Comparison of ENCODE assay signal across 29 mouse cellular contexts in genomic region chr11:48845244-48845815, GRCm38 (mm10). TPM values are rescaled to one million over a fixed set of nuclear protein-coding genes. Genes with fewer than 3 reads are reported as not detected.
DNase-seq lines count a peak whose midpoint lies in the region; ATAC-seq and TF ChIP-seq lines count a peak whose summit lies in the region.
"Had no signal": no experiment of that assay in that cellular context is flagged by ENCODE, and none has a peak within 500 bp of the region (broad histone marks: within the 10 kb centered on the region; RNA-seq: fewer than 3 reads in every experiment).

No protein-coding gene starts in this region.

- peaks cover 25% of the 10 kb centered on the region for H3K27me3 ChIP-seq in heart, embryonic 12.5 days (replicated peaks)
- no peaks in the 10 kb centered on the region for H3K27me3 ChIP-seq in lung, embryonic 14.5 days (ENCODE audit: insufficient read depth, low read length)
- no peaks in the 10 kb centered on the region for H3K27me3 ChIP-seq in lung, postnatal 0 days (replicated peaks; ENCODE audit: insufficient read depth, low read length)
- H3K27me3 ChIP-seq in CH12.LX (replicated peaks), result no peaks in the 10 kb centered on the region
- peaks cover 44% of the 10 kb centered on the region for H3K27me3 ChIP-seq in limb, embryonic 10.5 days (ENCODE audit: low read depth, poor library complexity, severe bottlenecking)
- H3K27me3 ChIP-seq in liver, embryonic 11.5 days (replicated peaks; ENCODE audit: control insufficient read depth, insufficient read depth, low read length), result peaks cover 8% of the 10 kb centered on the region

- no peaks in the 10 kb centered on the region for H3K36me3 ChIP-seq in heart, embryonic 12.5 days
- no peaks in the 10 kb centered on the region for H3K36me3 ChIP-seq in lung, embryonic 14.5 days (ENCODE audit: insufficient read depth)
- H3K36me3 ChIP-seq in lung, postnatal 0 days (ENCODE audit: insufficient read depth, low read length), result no peaks in the 10 kb centered on the region
- peaks cover 28 to 37% of the 10 kb centered on the region in 2 experiments for H3K36me3 ChIP-seq in CH12.LX (replicated peaks in 1 of 2; ENCODE audit: control insufficient read depth in 1 of 2, insufficient read depth in 1 of 2, low read length in 1 of 2)
- H3K36me3 ChIP-seq in limb, embryonic 10.5 days, result no peaks in the 10 kb centered on the region
- H3K36me3 ChIP-seq in liver, embryonic 11.5 days (ENCODE audit: control insufficient read depth, insufficient read depth, low read length), result no peaks in the 10 kb centered on the region
- H3K36me3 ChIP-seq: embryonic facial prominence, embryonic 10.5 days; embryonic facial prominence, embryonic 15.5 days; forebrain, embryonic 12.5 days; G1E; heart, embryonic 10.5 days; liver, embryonic 15.5 days; lung, embryonic 15.5 days; midbrain, embryonic 12.5 days; neural tube, embryonic 13.5 days had no signal

- no peak overlapping the region for H3K27ac ChIP-seq in heart, embryonic 12.5 days (ENCODE audit: poor library complexity, severe bottlenecking)
- no peak overlapping the region for H3K27ac ChIP-seq in lung, embryonic 14.5 days (ENCODE audit: low read depth)
- no peak overlapping the region for H3K27ac ChIP-seq in lung, postnatal 0 days (ENCODE audit: low read length)
- 0 out of 2 replicates have a peak overlapping the region, but pooled peaks have one; percentile 6 for H3K27ac ChIP-seq in CH12.LX (ENCODE audit: insufficient read depth, low read depth)
- H3K27ac ChIP-seq in limb, embryonic 10.5 days, result no peak overlapping the region
- no peak overlapping the region for H3K27ac ChIP-seq in liver, embryonic 11.5 days (ENCODE audit: low read depth, low read length)
- H3K27ac ChIP-seq: embryonic facial prominence, embryonic 10.5 days; embryonic facial prominence, embryonic 15.5 days; forebrain, embryonic 12.5 days; heart, embryonic 10.5 days; hindbrain, embryonic 14.5 days; layer of hippocampus, adult 2 months; left cerebral cortex, adult 2 months; liver, embryonic 15.5 days; lung, embryonic 15.5 days; midbrain, embryonic 12.5 days; neural tube, embryonic 13.5 days had no signal

- H3K79me2 ChIP-seq in CH12.LX (replicated peaks; ENCODE audit: control insufficient read depth, extremely low read depth, insufficient read depth, poor library complexity, severe bottlenecking), result no peaks in the 10 kb centered on the region

- H3K9ac ChIP-seq in heart, embryonic 12.5 days, result no peak overlapping the region
- H3K9ac ChIP-seq in lung, embryonic 14.5 days, result no peak overlapping the region
- H3K9ac ChIP-seq in lung, postnatal 0 days (replicated peaks; ENCODE audit: low read depth), result no peak overlapping the region
- no peak overlapping the region for H3K9ac ChIP-seq in CH12.LX (ENCODE audit: insufficient read depth, low read depth)
- no peak overlapping the region for H3K9ac ChIP-seq in liver, embryonic 11.5 days (ENCODE audit: low read depth, low read length)
- H3K9ac ChIP-seq: embryonic facial prominence, embryonic 15.5 days; forebrain, embryonic 12.5 days; hindbrain, embryonic 14.5 days; liver, embryonic 15.5 days; lung, embryonic 15.5 days; midbrain, embryonic 12.5 days; neural tube, embryonic 13.5 days had no signal

- TF ChIP-seq POLR2A in CH12.LX (IDR thresholded peaks at IDR 0.05; ENCODE audit: low read depth, low read length), result no peak

- no peak for TF ChIP-seq EP300 in lung, postnatal 0 days (IDR thresholded peaks at IDR 0.05)
- TF ChIP-seq EP300 in CH12.LX (IDR thresholded peaks at IDR 0.05; ENCODE audit: low read length), result no peak

- no peaks in the 10 kb centered on the region for H3K9me3 ChIP-seq in heart, embryonic 12.5 days (replicated peaks)
- no peaks in the 10 kb centered on the region for H3K9me3 ChIP-seq in lung, embryonic 14.5 days (ENCODE audit: low read depth, low read length)
- H3K9me3 ChIP-seq in lung, postnatal 0 days (ENCODE audit: low read length), result no peaks in the 10 kb centered on the region
- no peaks in the 10 kb centered on the region for H3K9me3 ChIP-seq in CH12.LX (replicated peaks; ENCODE audit: low read length)
- no peaks in the 10 kb centered on the region for H3K9me3 ChIP-seq in limb, embryonic 10.5 days (replicated peaks)
- H3K9me3 ChIP-seq in liver, embryonic 11.5 days (ENCODE audit: control insufficient read depth, low read length), result no peaks in the 10 kb centered on the region
- H3K9me3 ChIP-seq: embryonic facial prominence, embryonic 10.5 days; embryonic facial prominence, embryonic 15.5 days; forebrain, embryonic 12.5 days; G1E; heart, embryonic 10.5 days; liver, embryonic 15.5 days; lung, embryonic 15.5 days; midbrain, embryonic 12.5 days; neural tube, embryonic 13.5 days had no signal

- in situ Hi-C loops in CH12.LX (cut with MboI; ENCODE audit: low pct_ligation_motif_present, low pct_unique_long_range_greater_than_20kb, low sequenced_read_pairs), result no loop called here

- dilution Hi-C loops in CH12.LX (cut with MboI; ENCODE audit: extremely low pct_ligation_motif_present, extremely low pct_unique_long_range_greater_than_20kb, low sequenced_read_pairs), result no loop called here

- no peak overlapping the region for H3K4me3 ChIP-seq in heart, embryonic 12.5 days
- no peak overlapping the region for H3K4me3 ChIP-seq in lung, embryonic 14.5 days (ENCODE audit: low read depth, low read length)
- H3K4me3 ChIP-seq in lung, postnatal 0 days (ENCODE audit: low read depth, low read length), result no peak overlapping the region
- H3K4me3 ChIP-seq in CH12.LX (replicated peaks in 1 of 3; ENCODE audit: low read depth in 2 of 3, low read length in 2 of 3, poor library complexity in 1 of 3), result peak overlapping the region in 1 of 3 experiments; percentile 3
- H3K4me3 ChIP-seq in limb, embryonic 10.5 days, result 0 out of 2 replicates have a peak overlapping the region, but pooled peaks have one; percentile 0
- no peak overlapping the region for H3K4me3 ChIP-seq in liver, embryonic 11.5 days (ENCODE audit: low read depth, low read length)
- H3K4me3 ChIP-seq: embryonic facial prominence, embryonic 10.5 days; embryonic facial prominence, embryonic 15.5 days; forebrain, embryonic 12.5 days; heart, embryonic 10.5 days; layer of hippocampus, adult 2 months; left cerebral cortex, adult 2 months; liver, embryonic 15.5 days; lung, embryonic 15.5 days; midbrain, embryonic 12.5 days; neural tube, embryonic 13.5 days had no signal

- 31% methylated on average over 13 of the region's 13 CpGs for WGBS in heart, embryonic 12.5 days
- 15% methylated on average over 13 of the region's 13 CpGs for WGBS in lung, embryonic 14.5 days
- WGBS in lung, postnatal 0 days, result 21% methylated on average over 13 of the region's 13 CpGs
- WGBS in limb, embryonic 10.5 days, result 27% methylated on average over 13 of the region's 13 CpGs
- 39% methylated on average over 13 of the region's 13 CpGs for WGBS in liver, embryonic 11.5 days

- no peak for DNase-seq in heart, adult 18-20 months
- no peak for DNase-seq in lung, embryonic 14.5 days
- DNase-seq in lung, postnatal 0 days (ENCODE audit: low spot score), result no peak
- DNase-seq in CH12.LX (ENCODE audit: extremely low read depth), result peak; percentile 65
- no peak for DNase-seq in limb, embryonic 10.5 days (ENCODE audit: low spot score)
- no peak for DNase-seq in liver, embryonic 11.5 days (ENCODE audit: low spot score)
- DNase-seq: adrenal gland, postnatal 10 days; cerebellum, adult 8-10 months; cerebellum, postnatal 25 days; kidney, postnatal 14 days; left cerebral cortex, postnatal 4 days; liver; lung, postnatal 36 days; thymus, adult 2 months; thymus, postnatal 36 days had no signal

- peak overlapping the region; percentile 17; the same call in 1 of the 2 replicates for H3K4me2 ChIP-seq in heart, embryonic 12.5 days
- 0 out of 2 replicates have a peak overlapping the region, but pooled peaks have one; percentile 16 for H3K4me2 ChIP-seq in lung, embryonic 14.5 days
- H3K4me2 ChIP-seq in lung, postnatal 0 days (replicated peaks; ENCODE audit: low read depth, low read length), result no peak overlapping the region
- no peak overlapping the region for H3K4me2 ChIP-seq in CH12.LX (ENCODE audit: insufficient read depth, low read depth, poor library complexity, severe bottlenecking)
- H3K4me2 ChIP-seq in liver, embryonic 11.5 days, result no peak overlapping the region
- H3K4me2 ChIP-seq: embryonic facial prominence, embryonic 15.5 days; forebrain, embryonic 12.5 days; hindbrain, embryonic 14.5 days; liver, embryonic 15.5 days; lung, embryonic 15.5 days; midbrain, embryonic 12.5 days; neural tube, embryonic 13.5 days had no signal

- no peak for TF ChIP-seq CTCF in lung, embryonic 14.5 days (IDR thresholded peaks at IDR 0.05; ENCODE audit: low read depth)
- TF ChIP-seq CTCF in lung, postnatal 0 days (IDR thresholded peaks at IDR 0.05), result no peak
- TF ChIP-seq CTCF in CH12.LX (conservative IDR thresholded peaks at IDR 0.05 in 1 of 2, IDR thresholded peaks at IDR 0.05 in 1 of 2; ENCODE audit: low read depth in 2 of 2, low read length in 2 of 2), result no peak

- no peaks in the 10 kb centered on the region for H3K4me1 ChIP-seq in heart, embryonic 12.5 days (replicated peaks)
- no peaks in the 10 kb centered on the region for H3K4me1 ChIP-seq in lung, embryonic 14.5 days (ENCODE audit: insufficient read depth)
- no peaks in the 10 kb centered on the region for H3K4me1 ChIP-seq in lung, postnatal 0 days (ENCODE audit: insufficient read depth, low read depth, low read length)
- H3K4me1 ChIP-seq in CH12.LX (ENCODE audit: control insufficient read depth in 1 of 2, insufficient read depth in 2 of 2), result peaks cover 21 to 67% of the 10 kb centered on the region in 2 experiments
- H3K4me1 ChIP-seq in limb, embryonic 10.5 days, result 0 out of 2 replicates have a peak, but pooled peaks cover 3% of the 10 kb centered on the region
- H3K4me1 ChIP-seq in liver, embryonic 11.5 days (replicated peaks; ENCODE audit: control insufficient read depth, insufficient read depth, low read length), result 0 out of 2 replicates have a peak, but pooled peaks cover 3% of the 10 kb centered on the region
- H3K4me1 ChIP-seq: embryonic facial prominence, embryonic 10.5 days; embryonic facial prominence, embryonic 15.5 days; forebrain, embryonic 12.5 days; liver, embryonic 15.5 days; midbrain, embryonic 12.5 days; neural tube, embryonic 13.5 days had no signal

- no peak for ATAC-seq in heart, embryonic 12.5 days (ENCODE audit: insufficient number of reproducible peaks, low FRiP score)
- ATAC-seq in lung, embryonic 14.5 days (ENCODE audit: insufficient read depth), result no peak
- ATAC-seq in lung, postnatal 0 days, result no peak
- ATAC-seq in liver, embryonic 11.5 days (replicated peaks; ENCODE audit: low FRiP score), result no peak
- ATAC-seq: intestine, postnatal 0 days had no signal

- TF ChIP-seq RAD21 in CH12.LX (IDR thresholded peaks at IDR 0.05; ENCODE audit: low read depth, low read length), result no peak

RNA-seq across cellular contexts. Expression of gene Gm12184, which starts 18.9 kb away (rescaled TPM):
- polyA plus RNA-seq in heart, embryonic 12.5 days (2016; fragmentation: Nextera tagmentation; extraction: Ambion mirVana), result 3.3 and 5.3 TPM in 2 replicates
- total RNA-seq in heart, adult 18-20 months (2021), result 1 to 10 TPM; 2.4 to 2.8 TPM
- polyA plus RNA-seq in lung, embryonic 14.5 days (2014; fragmentation: Nextera tagmentation; extraction: Ambion mirVana), result 11.3 and 11.8 TPM in 2 replicates
- 4.4 and 5.5 TPM in 2 replicates for polyA plus RNA-seq in lung, postnatal 0 days (2015; fragmentation: Nextera tagmentation; extraction: Ambion mirVana)
- total RNA-seq in CH12.LX (2012; rRNA removed), result 6.8 and 7.1 TPM in 2 replicates
- 51.6 and 61.0 TPM in 2 replicates for total RNA-seq in CH12.LX (2014; rRNA removed)
- polyA plus RNA-seq in CH12.LX (2012; ENCODE audit: insufficient read length, low read depth), result 5.6 and 17.1 TPM in 2 replicates
- polyA plus RNA-seq in limb, embryonic 10.5 days (2016; fragmentation: Nextera tagmentation; extraction: Ambion mirVana), result 2.9 and 5.1 TPM in 2 replicates
- polyA plus RNA-seq in liver, embryonic 11.5 days (2014; fragmentation: Nextera tagmentation; extraction: Ambion mirVana), result 6.2 and 7.6 TPM in 2 replicates

RNA-seq across cellular contexts. Expression of gene Trim7, which starts 19.4 kb away (rescaled TPM):
- 0.39 and 0.52 TPM in 2 replicates for polyA plus RNA-seq in heart, embryonic 12.5 days (2016; fragmentation: Nextera tagmentation; extraction: Ambion mirVana)
- 10 to 100 TPM; 13.2 to 13.7 TPM for total RNA-seq in heart, adult 18-20 months (2021)
- 0.55 and 1.4 TPM in 2 replicates for polyA plus RNA-seq in lung, embryonic 14.5 days (2014; fragmentation: Nextera tagmentation; extraction: Ambion mirVana)
- 1.2 and 1.6 TPM in 2 replicates for polyA plus RNA-seq in lung, postnatal 0 days (2015; fragmentation: Nextera tagmentation; extraction: Ambion mirVana)
- 20.8 and 34.6 TPM in 2 replicates for total RNA-seq in CH12.LX (2012; rRNA removed)
- 9.2 and 9.5 TPM in 2 replicates for total RNA-seq in CH12.LX (2014; rRNA removed)
- 11.6 and 15.1 TPM in 2 replicates for polyA plus RNA-seq in CH12.LX (2012; ENCODE audit: insufficient read length, low read depth)
- polyA plus RNA-seq in limb, embryonic 10.5 days (2016; fragmentation: Nextera tagmentation; extraction: Ambion mirVana), result 0.70 TPM in 1 of 2 replicates, not detected in the other
- polyA plus RNA-seq in liver, embryonic 11.5 days (2014; fragmentation: Nextera tagmentation; extraction: Ambion mirVana), result 0.18 and 0.38 TPM in 2 replicates

RNA-seq across cellular contexts. Expression of gene Irgm1, which starts 26.2 kb away (rescaled TPM):
- 7.6 and 7.7 TPM in 2 replicates for polyA plus RNA-seq in heart, embryonic 12.5 days (2016; fragmentation: Nextera tagmentation; extraction: Ambion mirVana)
- total RNA-seq in heart, adult 18-20 months (2021), result 10 to 100 TPM; 13.2 to 18.6 TPM
- 6.7 and 7.6 TPM in 2 replicates for polyA plus RNA-seq in lung, embryonic 14.5 days (2014; fragmentation: Nextera tagmentation; extraction: Ambion mirVana)
- 20.2 and 26.4 TPM in 2 replicates for polyA plus RNA-seq in lung, postnatal 0 days (2015; fragmentation: Nextera tagmentation; extraction: Ambion mirVana)
- 25.7 and 35.0 TPM in 2 replicates for total RNA-seq in CH12.LX (2012; rRNA removed)
- 58.1 and 63.8 TPM in 2 replicates for total RNA-seq in CH12.LX (2014; rRNA removed)
- 49.0 and 52.2 TPM in 2 replicates for polyA plus RNA-seq in CH12.LX (2012; ENCODE audit: insufficient read length, low read depth)
- 1.0 and 1.4 TPM in 2 replicates for polyA plus RNA-seq in limb, embryonic 10.5 days (2016; fragmentation: Nextera tagmentation; extraction: Ambion mirVana)
- 15.2 and 17.2 TPM in 2 replicates for polyA plus RNA-seq in liver, embryonic 11.5 days (2014; fragmentation: Nextera tagmentation; extraction: Ambion mirVana)

RNA-seq across cellular contexts. Expression of gene Trim41, which starts 28.2 kb away (rescaled TPM):
- 4.3 and 4.4 TPM in 2 replicates for polyA plus RNA-seq in heart, embryonic 12.5 days (2016; fragmentation: Nextera tagmentation; extraction: Ambion mirVana)
- 10 to 100 TPM; 18.9 to 20.0 TPM for total RNA-seq in heart, adult 18-20 months (2021)
- polyA plus RNA-seq in lung, embryonic 14.5 days (2014; fragmentation: Nextera tagmentation; extraction: Ambion mirVana), result 4.5 and 4.6 TPM in 2 replicates
- polyA plus RNA-seq in lung, postnatal 0 days (2015; fragmentation: Nextera tagmentation; extraction: Ambion mirVana), result 4.3 and 5.1 TPM in 2 replicates
- 30.2 and 36.0 TPM in 2 replicates for total RNA-seq in CH12.LX (2012; rRNA removed)
- 18.8 and 20.9 TPM in 2 replicates for total RNA-seq in CH12.LX (2014; rRNA removed)
- polyA plus RNA-seq in CH12.LX (2012; ENCODE audit: insufficient read length, low read depth), result 51.6 and 63.7 TPM in 2 replicates
- polyA plus RNA-seq in limb, embryonic 10.5 days (2016; fragmentation: Nextera tagmentation; extraction: Ambion mirVana), result 4.2 and 6.1 TPM in 2 replicates
- polyA plus RNA-seq in liver, embryonic 11.5 days (2014; fragmentation: Nextera tagmentation; extraction: Ambion mirVana), result 3.5 and 4.5 TPM in 2 replicates

RNA-seq across cellular contexts. Expression of gene Rack1, which starts 45.2 kb away (rescaled TPM):
- 397 and 428 TPM in 2 replicates for polyA plus RNA-seq in heart, embryonic 12.5 days (2016; fragmentation: Nextera tagmentation; extraction: Ambion mirVana)
- total RNA-seq in heart, adult 18-20 months (2021), result 100 to 1,000 TPM; 394 to 434 TPM
- polyA plus RNA-seq in lung, embryonic 14.5 days (2014; fragmentation: Nextera tagmentation; extraction: Ambion mirVana), result 935 and 940 TPM in 2 replicates
- 404 and 434 TPM in 2 replicates for polyA plus RNA-seq in lung, postnatal 0 days (2015; fragmentation: Nextera tagmentation; extraction: Ambion mirVana)
- total RNA-seq in CH12.LX (2012; rRNA removed) (5,582 and 6,330 TPM in 2 replicates), CH12.LX (2014; rRNA removed) (4,885 and 5,265 TPM in 2 replicates)
- 3,744 and 4,313 TPM in 2 replicates for polyA plus RNA-seq in CH12.LX (2012; ENCODE audit: insufficient read length, low read depth)
- polyA plus RNA-seq in limb, embryonic 10.5 days (2016; fragmentation: Nextera tagmentation; extraction: Ambion mirVana), result 818 and 973 TPM in 2 replicates
- polyA plus RNA-seq in liver, embryonic 11.5 days (2014; fragmentation: Nextera tagmentation; extraction: Ambion mirVana), result 1,154 and 1,248 TPM in 2 replicates

Comparison
In these comparisons a context has a peak if more than half of its experiments do, and no peak if none do; other contexts are left out.
1. H3K4me2 ChIP-seq: peak in heart, embryonic 12.5 days (single experiment) and lung, embryonic 14.5 days (single experiment); none in lung, postnatal 0 days (single experiment), CH12.LX (single experiment) and liver, embryonic 11.5 days (single experiment).